Mouse (Mus musculus): Measurements from ENCODE around the gene Lrr1.
"Not testable (repeated sequence)": the region's sequence is repeated elsewhere in the genome, so short reads cannot be mapped to it uniquely, and the experiment has no call there.

The Lrr1 gene

DNA sequence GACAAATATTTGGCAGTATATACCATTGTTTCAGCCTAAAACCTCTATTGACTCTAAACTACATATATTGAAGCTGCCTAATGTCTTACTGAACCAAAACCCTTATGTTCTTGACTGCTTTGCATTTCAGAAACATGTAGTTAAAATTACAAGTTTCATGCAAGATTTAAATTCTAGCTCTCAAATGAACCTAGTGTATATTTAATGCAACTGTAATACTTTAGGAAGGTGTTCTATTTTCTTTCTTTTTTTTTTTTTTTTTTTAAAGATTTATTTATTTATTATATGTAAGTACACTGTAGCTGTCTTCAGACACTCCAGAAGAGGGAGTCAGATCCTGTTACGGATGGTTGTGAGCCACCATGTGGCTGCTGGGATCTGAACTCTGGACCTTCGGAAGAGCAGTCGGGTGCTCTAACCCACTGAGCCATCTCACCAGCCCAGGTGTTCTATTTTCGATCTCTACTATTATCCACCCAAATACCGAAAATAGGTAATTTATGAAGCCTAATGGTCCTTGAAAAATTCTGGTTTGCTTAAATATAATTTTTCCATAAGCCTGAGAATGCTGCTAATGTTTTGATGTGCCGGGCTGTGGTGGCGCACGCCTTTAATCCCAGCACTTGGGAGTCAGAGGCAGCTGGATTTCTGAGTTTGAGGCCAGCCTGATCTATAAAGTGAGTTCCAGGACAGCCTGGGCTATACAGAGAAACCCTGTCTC, 1.6 kb upstream of the Lrr1 start:
- not testable (repeated sequence) for DNase-seq

GRCm38 (mm10) chr12:69167656-69168460, 756 bp upstream of the Lrr1 start:
- DNase-seq = no peak

DNA sequence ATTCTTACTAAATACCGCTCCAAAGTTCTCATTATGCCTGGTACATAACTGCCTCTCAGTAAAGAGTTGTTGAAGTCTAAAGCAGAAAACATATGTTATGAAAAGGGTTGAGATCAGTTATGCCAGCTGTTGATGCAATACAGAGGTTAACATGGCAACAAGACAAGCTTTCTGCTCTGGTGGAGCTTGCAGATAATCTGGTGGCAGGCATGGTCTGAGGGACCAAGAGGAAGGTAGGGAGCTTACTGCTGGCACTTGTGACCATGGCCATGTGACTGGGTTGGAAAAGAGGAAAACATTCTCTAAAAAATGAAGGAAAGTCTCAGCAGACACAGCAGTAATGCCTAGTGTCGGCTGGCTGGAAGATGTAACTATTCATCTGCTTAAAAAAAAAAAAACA, 2.7 kb downstream of the Lrr1 start:
- DNase-seq = no peak

- DNase-seq = no peak
Observed at GRCm38 (mm10) chr12:69175975-69176374, 7.4 kb downstream of the Lrr1 start.

DNA sequence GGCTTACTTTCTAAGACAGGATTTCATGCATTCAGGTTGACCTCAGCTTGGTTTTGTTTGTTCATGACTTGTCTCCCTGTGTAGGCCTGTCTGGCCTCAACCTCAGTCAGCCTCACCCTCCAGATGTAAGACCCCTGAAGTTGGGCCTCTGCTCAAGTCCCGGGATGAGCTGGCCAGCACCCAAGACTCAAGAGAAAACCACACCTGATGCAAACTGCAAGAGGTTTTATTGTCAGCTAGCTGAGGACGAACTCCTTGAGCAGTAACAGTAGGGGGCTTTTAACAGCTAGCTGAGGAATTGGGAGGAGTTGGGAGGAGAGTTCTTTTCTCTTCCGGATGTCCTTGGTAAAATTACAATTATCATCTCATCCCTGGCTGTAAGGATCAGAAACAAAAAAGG, 8.9 kb downstream of the Lrr1 start:
- no peak for DNase-seq

GRCm38 (mm10) chr12:69179371-69179770, 10.8 kb downstream of the Lrr1 start:
- peak in 1 of 2 experiments; percentile 16 for DNase-seq

- DNase-seq = no peak
Observed at GRCm38 (mm10) chr12:69181800-69182199, 13.2 kb downstream of the Lrr1 start.

GRCm38 (mm10) chr12:69183583-69184308, 15.1 kb downstream of the Lrr1 start, which contains the start of the genes Rpl36al and Mgat2:
TSS of gene Rpl36al (minus strand) at chr12:69184083.
TSS of gene Mgat2 (plus strand) at chr12:69184157.
- peak; percentile 98 to 99 for DNase-seq

DNA sequence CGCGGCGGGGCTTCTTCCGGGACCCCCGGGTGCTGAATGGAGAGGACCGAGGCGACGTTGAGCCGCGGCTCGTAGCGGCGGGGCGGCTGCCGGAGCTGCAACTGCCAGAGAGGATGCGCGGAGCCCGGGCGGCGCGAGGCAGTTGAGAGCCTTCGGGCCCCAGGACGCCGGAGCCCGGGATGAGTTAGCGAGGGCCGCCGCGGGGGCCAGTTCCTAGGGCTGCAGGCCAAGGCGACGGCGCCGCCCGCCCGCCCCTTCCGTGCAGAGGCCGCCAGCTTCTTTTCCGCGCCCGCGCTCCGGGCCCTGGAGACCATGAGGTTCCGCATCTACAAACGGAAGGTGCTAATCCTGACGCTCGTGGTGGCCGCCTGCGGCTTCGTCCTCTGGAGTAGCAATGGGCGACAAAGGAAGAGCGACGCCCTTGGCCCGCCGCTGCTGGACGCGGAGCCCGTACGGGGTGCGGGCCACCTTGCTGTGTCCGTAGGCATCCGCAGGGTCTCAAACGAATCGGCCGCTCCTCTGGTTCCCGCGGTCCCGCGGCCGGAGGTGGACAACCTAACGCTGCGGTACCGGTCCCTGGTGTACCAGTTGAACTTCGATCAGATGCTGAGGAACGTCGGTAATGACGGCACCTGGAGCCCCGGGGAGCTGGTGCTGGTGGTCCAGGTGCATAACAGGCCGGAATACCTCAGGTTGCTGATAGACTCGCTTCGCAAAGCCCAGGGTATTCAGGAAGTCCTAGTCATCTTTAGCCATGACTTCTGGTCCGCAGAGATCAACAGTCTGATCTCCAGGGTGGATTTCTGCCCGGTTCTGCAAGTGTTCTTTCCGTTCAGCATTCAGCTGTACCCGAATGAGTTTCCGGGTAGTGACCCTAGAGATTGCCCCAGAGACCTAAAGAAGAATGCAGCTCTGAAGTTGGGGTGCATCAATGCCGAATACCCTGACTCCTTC, 16.0 kb downstream of the Lrr1 start:
- DNase-seq = peak in 1 of 2 experiments; percentile 46

DNA sequence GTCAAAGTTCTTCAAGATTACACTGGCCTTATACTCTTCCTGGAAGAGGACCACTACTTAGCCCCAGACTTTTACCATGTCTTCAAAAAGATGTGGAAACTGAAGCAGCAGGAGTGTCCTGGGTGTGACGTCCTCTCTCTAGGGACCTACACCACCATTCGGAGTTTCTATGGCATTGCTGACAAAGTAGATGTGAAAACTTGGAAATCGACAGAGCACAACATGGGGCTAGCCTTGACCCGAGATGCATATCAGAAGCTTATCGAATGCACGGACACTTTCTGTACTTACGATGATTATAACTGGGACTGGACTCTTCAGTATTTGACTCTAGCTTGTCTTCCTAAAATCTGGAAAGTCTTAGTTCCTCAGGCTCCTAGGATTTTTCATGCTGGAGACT, 16.8 kb downstream of the Lrr1 start:
- DNase-seq = no peak

DNA sequence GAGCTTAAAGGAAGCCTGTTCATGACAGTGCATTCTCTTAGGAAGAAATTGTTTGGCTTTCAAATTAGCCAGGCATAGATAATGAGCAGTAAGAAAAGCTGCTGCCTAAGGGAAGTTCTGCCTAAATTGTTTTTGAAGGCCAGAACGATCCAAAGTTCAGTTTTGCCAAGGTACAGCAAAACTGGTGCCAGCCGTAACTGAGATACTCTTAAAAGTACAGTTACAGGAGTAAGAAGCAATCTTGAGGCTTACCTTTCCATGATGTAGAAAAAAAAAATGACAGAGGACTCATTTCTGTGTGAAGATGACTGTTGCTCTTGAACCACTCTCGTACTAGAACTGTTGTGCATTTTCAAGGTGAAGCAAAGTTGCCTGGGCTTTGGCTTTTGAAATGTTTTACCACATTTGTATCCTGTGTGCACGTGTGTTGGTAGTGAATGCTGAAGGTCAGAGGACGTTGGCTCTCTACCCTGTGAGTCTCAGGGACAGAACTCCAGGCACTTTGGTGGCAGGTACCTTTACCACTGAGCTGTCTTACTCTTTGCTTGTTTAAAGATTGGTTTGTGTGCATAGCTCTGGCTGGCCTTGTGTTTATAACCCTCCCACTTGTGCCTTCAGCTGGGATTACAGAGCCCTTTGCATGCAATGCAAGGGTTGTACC, 18.3 kb downstream of the Lrr1 start:
- DNase-seq = peak; percentile 58 to 64

- no peak for DNase-seq
Observed at GRCm38 (mm10) chr12:69190074-69190473, 21.5 kb downstream of the Lrr1 start.

- no peak for DNase-seq
Observed at GRCm38 (mm10) chr12:69190522-69190921, 21.9 kb downstream of the Lrr1 start.

DNA sequence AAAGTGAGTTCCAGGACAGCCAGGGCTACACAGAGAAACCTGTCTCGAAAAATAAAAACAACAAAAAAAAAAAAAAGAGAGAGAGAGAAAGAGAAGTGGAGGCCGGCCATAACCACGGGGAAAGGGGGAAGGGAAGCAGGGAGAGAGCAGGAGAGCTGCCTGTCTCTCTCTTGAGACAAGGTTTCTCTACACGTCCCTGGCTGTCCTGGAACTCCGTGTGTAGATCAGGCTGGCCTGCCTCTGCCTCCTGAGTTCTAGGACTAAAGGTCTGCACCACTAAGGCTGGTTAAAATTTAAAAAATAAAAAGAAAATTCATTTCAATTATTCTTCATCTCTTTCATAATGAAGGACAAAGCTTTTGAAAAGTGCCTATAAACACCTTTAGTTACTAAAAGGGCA, 22.8 kb downstream of the Lrr1 start:
- DNase-seq = no peak

GRCm38 (mm10) chr12:69192637-69193036, 24.0 kb downstream of the Lrr1 start:
- DNase-seq = no peak

- DNase-seq = peak; percentile 42 to 56
Observed at GRCm38 (mm10) chr12:69196444-69197377, 28.1 kb downstream of the Lrr1 start, which contains the start of gene Gm49383. TSS of gene Gm49383 (minus strand) at chr12:69197104.

DNA sequence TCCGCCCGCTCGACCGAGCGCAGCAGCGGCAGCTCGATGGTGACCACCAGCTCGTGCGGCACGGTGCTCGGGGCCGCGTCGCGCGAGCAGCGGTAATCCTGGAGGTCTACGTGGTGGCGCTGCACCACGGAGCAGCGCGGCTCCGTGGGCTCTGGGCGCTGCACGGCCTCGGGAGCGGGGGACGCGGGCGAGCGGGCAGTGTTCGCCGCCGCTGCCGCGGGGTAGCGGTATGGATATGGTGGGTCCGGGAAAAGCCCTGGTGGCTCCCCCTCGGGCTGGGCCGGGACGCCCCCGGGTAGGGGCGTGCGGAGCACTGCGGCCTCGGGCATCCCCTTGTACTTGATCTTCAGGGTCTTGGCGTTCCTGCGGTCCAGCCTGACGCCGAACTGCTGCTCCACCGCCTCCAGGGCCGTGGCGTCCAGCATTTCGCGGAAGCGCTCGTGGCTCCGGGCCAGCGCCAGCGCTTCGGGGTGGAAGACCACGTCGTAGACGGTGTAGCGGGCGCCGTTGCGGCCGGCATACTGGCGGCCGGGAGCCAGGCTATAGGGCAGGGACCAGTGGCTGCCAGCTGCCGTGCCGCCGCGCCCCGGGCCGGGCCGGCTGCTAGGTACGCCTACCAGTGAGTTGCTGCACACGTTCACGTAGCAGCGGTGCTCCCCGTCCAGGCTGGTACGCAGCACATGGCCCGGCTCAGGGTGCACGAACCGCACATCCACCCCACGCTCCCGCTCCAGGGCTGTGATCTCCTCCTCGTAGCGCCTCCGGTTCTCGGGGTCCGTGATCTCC, 29.0 kb downstream of the Lrr1 start:
- peak in 1 of 2 experiments; percentile 35 for DNase-seq

DNA sequence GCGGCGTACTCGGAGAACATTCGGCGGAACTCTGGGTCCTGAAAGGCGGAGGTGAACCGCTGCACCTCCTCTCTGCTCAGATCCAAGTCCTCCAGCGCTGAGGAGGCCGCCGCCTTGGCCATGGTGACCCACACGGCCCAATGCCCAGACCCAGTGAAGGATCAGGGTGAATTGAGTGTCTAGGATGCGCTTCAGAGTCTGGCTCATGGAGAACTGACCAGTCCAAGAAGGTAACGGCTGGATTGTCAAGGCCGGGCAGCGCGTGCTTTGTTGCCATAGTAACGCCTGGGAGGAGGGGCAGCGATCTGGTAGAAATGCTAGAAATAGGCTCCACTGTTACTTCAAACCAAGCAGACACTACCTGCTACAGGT, 29.5 kb downstream of the Lrr1 start, which contains the start of gene Dnaaf2:
Dnaaf2 (minus strand) TSS at position 266 of the 372 bp plus-strand sequence.
- DNase-seq = peak; percentile 77 to 87

GRCm38 (mm10) chr12:69198985-69199384, 30.4 kb downstream of the Lrr1 start:
- DNase-seq = no peak
